10 mouse cellular contexts compared by ENCODE assay signal in genomic region chr5:103972379-103972778, GRCm38 (mm10). TPM values are rescaled to one million over a fixed set of nuclear protein-coding genes. Genes with fewer than 3 reads are reported as not detected.
DNase-seq lines count a peak whose midpoint lies in the region; ATAC-seq and TF ChIP-seq lines count a peak whose summit lies in the region.
"Had no signal": no experiment of that assay in that cellular context is flagged by ENCODE, and none has a peak within 500 bp of the region (broad histone marks: within the 10 kb centered on the region; RNA-seq: fewer than 3 reads in every experiment).

No protein-coding gene starts in this region.

- TF ChIP-seq POLR2A in heart, adult 2 months (IDR thresholded peaks at IDR 0.05; ENCODE audit: insufficient read depth, low read depth, low read length) = no peak

- H3K79me2 ChIP-seq in heart, adult 2 months (replicated peaks; ENCODE audit: control insufficient read depth, insufficient read depth, low read length) = no peaks in the 10 kb centered on the region

- no peak overlapping the region for H3K27ac ChIP-seq in heart, postnatal 0 days (ENCODE audit: low read depth)
- no peak overlapping the region for H3K27ac ChIP-seq in heart, adult 2 months
- no peak overlapping the region for H3K27ac ChIP-seq in brown adipose tissue, adult 24 weeks (replicated peaks; ENCODE audit: low read depth, low read length)
- H3K27ac ChIP-seq in liver, embryonic 16.5 days (ENCODE audit: low read length) = no peak overlapping the region

- no peak overlapping the region for H3K9ac ChIP-seq in heart, postnatal 0 days (replicated peaks; ENCODE audit: low read depth, low read length)
- H3K9ac ChIP-seq in heart, adult 2 months (ENCODE audit: low read depth, low read length) = no peak overlapping the region
- no peak overlapping the region for H3K9ac ChIP-seq in liver, embryonic 16.5 days (ENCODE audit: low read depth, low read length)

- TF ChIP-seq EP300 in heart, postnatal 0 days (IDR thresholded peaks at IDR 0.05; ENCODE audit: low read depth) = no peak
- no peak for TF ChIP-seq EP300 in heart, adult 2 months (IDR thresholded peaks at IDR 0.05; ENCODE audit: insufficient read depth, low read depth, low read length)

- WGBS in heart, postnatal 0 days = 52% methylated on average over 19 of the region's 19 CpGs
- WGBS in heart, adult 2 months = 40% methylated on average over 19 of the region's 19 CpGs
- WGBS in liver, embryonic 16.5 days (ENCODE audit: insufficient replicate concordance) = 16% methylated on average over 19 of the region's 19 CpGs

- H3K4me3 ChIP-seq in heart, postnatal 0 days (ENCODE audit: low read depth, low read length) = peak overlapping the region; percentile 12
- H3K4me3 ChIP-seq in heart, adult 2 months = no peak overlapping the region; the same call in 1 of the 2 replicates
- peak overlapping the region; percentile 35 for H3K4me3 ChIP-seq in brown adipose tissue, adult 24 weeks (ENCODE audit: insufficient read depth, low read depth, low read length)
- H3K4me3 ChIP-seq in liver, embryonic 16.5 days (ENCODE audit: low read depth, low read length) = no peak overlapping the region; the same call in 1 of the 2 replicates

- H3K4me2 ChIP-seq in heart, postnatal 0 days (ENCODE audit: low read depth, low read length) = peak overlapping the region; percentile 52
- peak overlapping the region; percentile 30 for H3K4me2 ChIP-seq in liver, embryonic 16.5 days (ENCODE audit: low read depth, low read length)

- no peaks in the 10 kb centered on the region for H3K27me3 ChIP-seq in heart, postnatal 0 days (ENCODE audit: control insufficient read depth, insufficient read depth, low read length)
- no peaks in the 10 kb centered on the region for H3K27me3 ChIP-seq in heart, adult 2 months (ENCODE audit: control insufficient read depth, insufficient read depth, low read length)
- peaks cover 5% of the 10 kb centered on the region; the same call in 1 of the 2 replicates for H3K27me3 ChIP-seq in liver, embryonic 16.5 days (ENCODE audit: control insufficient read depth, insufficient read depth, low read depth, low read length)

- DNase-seq in heart, postnatal 0 days (ENCODE audit: low spot score) = no peak
- DNase-seq in heart, adult 2 months = no peak
- peak; percentile 45 to 46 for DNase-seq in B cell, adult 2 months
- no peak for DNase-seq in embryo, embryonic 10 days (ENCODE audit: low spot score)
- DNase-seq in thymus, postnatal 14 days = no peak
- DNase-seq: gastrocnemius, postnatal 36 days had no signal

- H3K9me3 ChIP-seq in heart, postnatal 0 days (replicated peaks; ENCODE audit: control insufficient read depth, low read length) = no peaks in the 10 kb centered on the region
- H3K9me3 ChIP-seq in liver, embryonic 16.5 days (replicated peaks; ENCODE audit: control insufficient read depth, low read length) = no peaks in the 10 kb centered on the region

- H3K36me3 ChIP-seq in heart, postnatal 0 days (replicated peaks; ENCODE audit: control insufficient read depth, insufficient read depth, low read length) = no peaks in the 10 kb centered on the region
- H3K36me3 ChIP-seq in heart, adult 2 months (ENCODE audit: control insufficient read depth, insufficient read depth, low read length) = no peaks in the 10 kb centered on the region
- no peaks in the 10 kb centered on the region for H3K36me3 ChIP-seq in liver, embryonic 16.5 days (ENCODE audit: control insufficient read depth, insufficient read depth)
- H3K36me3 ChIP-seq: G1E had no signal

- no peaks in the 10 kb centered on the region for H3K4me1 ChIP-seq in heart, postnatal 0 days (ENCODE audit: control insufficient read depth, insufficient read depth)
- 0 out of 2 replicates have a peak, but pooled peaks cover 2% of the 10 kb centered on the region for H3K4me1 ChIP-seq in heart, adult 2 months (ENCODE audit: control insufficient read depth, insufficient read depth, low read length)
- H3K4me1 ChIP-seq in brown adipose tissue, adult 24 weeks (ENCODE audit: control insufficient read depth, insufficient read depth, insufficient read length, low read length) = no peaks in the 10 kb centered on the region
- H3K4me1 ChIP-seq in liver, embryonic 16.5 days (ENCODE audit: control insufficient read depth, low read depth, low read length) = no peaks in the 10 kb centered on the region

- intact Hi-C loops in heart, adult 2 months (cut with DNase I) = no loop called here

- no peak for ATAC-seq in heart, postnatal 0 days (ENCODE audit: insufficient read depth, low read depth)
- ATAC-seq in liver, embryonic 16.5 days (ENCODE audit: low read depth) = no peak
- no peak for ATAC-seq in megakaryocyte-erythroid progenitor cell, adult 5-6 weeks (replicated peaks; ENCODE audit: low FRiP score, low TSS enrichment, poor library complexity, severe bottlenecking)

- TF ChIP-seq CTCF in heart, postnatal 0 days (IDR thresholded peaks at IDR 0.05; ENCODE audit: low read depth) = no peak
- TF ChIP-seq CTCF in heart, adult 2 months (IDR thresholded peaks at IDR 0.05) = no peak

RNA-seq across cellular contexts. Expression of gene Hsd17b13, which starts 4.8 kb away (rescaled TPM):
- not detected in 2 replicates for total RNA-seq in heart, postnatal 0 days (2014; rRNA removed; ENCODE audit: low replicate concordance)
- polyA plus RNA-seq in heart, postnatal 0 days (2015; fragmentation: Nextera tagmentation; extraction: Ambion mirVana) = 0.08 TPM in 1 of 2 replicates, not detected in the other
- not detected for total RNA-seq in heart, adult 2 months (2021)
- polyA plus RNA-seq in heart, adult 2 months (2012; rRNA removed) = 0.32 TPM in 1 of 2 replicates, not detected in the other
- polyA plus RNA-seq in brown adipose tissue, adult 24 weeks (2012; ENCODE audit: insufficient read depth, insufficient read length, missing spikeins) = 0.91 TPM in 1 of 2 replicates, not detected in the other
- 89.7 and 110 TPM in 2 replicates for polyA plus RNA-seq in liver, embryonic 16.5 days (2015; fragmentation: Nextera tagmentation; extraction: Ambion mirVana)
- not detected in 2 replicates for total RNA-seq in megakaryocyte-erythroid progenitor cell, adult 5-6 weeks (2014; fragmentation: Nextera tagmentation)
- total RNA-seq in megakaryocyte-erythroid progenitor cell, adult 5-6 weeks (2017) = not detected in 2 replicates
- total RNA-seq: G1E; gastrocnemius, postnatal 36 days had no signal
- polyA plus RNA-seq: G1E had no signal

RNA-seq across cellular contexts. Expression of gene Hsd17b11, which starts 49.3 kb away (rescaled TPM):
- total RNA-seq in heart, postnatal 0 days (2014; rRNA removed; ENCODE audit: low replicate concordance) = 6.2 and 14.3 TPM in 2 replicates
- polyA plus RNA-seq in heart, postnatal 0 days (2015; fragmentation: Nextera tagmentation; extraction: Ambion mirVana) = 4.4 and 5.9 TPM in 2 replicates
- 10 to 100 TPM; 23.1 to 30.8 TPM for total RNA-seq in heart, adult 2 months (2021)
- polyA plus RNA-seq in heart, adult 2 months (2012; rRNA removed) = 14.0 and 20.6 TPM in 2 replicates
- 34.8 and 39.7 TPM in 2 replicates for polyA plus RNA-seq in brown adipose tissue, adult 24 weeks (2012; ENCODE audit: insufficient read depth, insufficient read length, missing spikeins)
- polyA plus RNA-seq in liver, embryonic 16.5 days (2015; fragmentation: Nextera tagmentation; extraction: Ambion mirVana) = 3.2 and 3.6 TPM in 2 replicates
- 4.9 and 5.6 TPM in 2 replicates for total RNA-seq in megakaryocyte-erythroid progenitor cell, adult 5-6 weeks (2014; fragmentation: Nextera tagmentation)
- total RNA-seq in megakaryocyte-erythroid progenitor cell, adult 5-6 weeks (2017) = 10.9 and 23.0 TPM in 2 replicates

Comparison
In these comparisons a context has a peak if more than half of its experiments do, and no peak if none do; other contexts are left out.
1. H3K4me3 ChIP-seq: peak in heart, postnatal 0 days (single experiment) and brown adipose tissue, adult 24 weeks (single experiment); none in heart, adult 2 months (single experiment) and liver, embryonic 16.5 days (single experiment).
2. DNase-seq: peak in B cell, adult 2 months (2 of 2); none in heart, postnatal 0 days (single experiment), heart, adult 2 months (0 of 2), embryo, embryonic 10 days (single experiment) and thymus, postnatal 14 days (single experiment).
3. RNA of gene Hsd17b13, which starts 4.8 kb away (polyA plus RNA-seq): 89.7 to 110 TPM in liver, embryonic 16.5 days; 0.91 TPM in brown adipose tissue, adult 24 weeks, 0.08 TPM in heart, postnatal 0 days and 0.32 TPM in heart, adult 2 months; every median in the first group is over 10 times any median in the second.